7 mouse cellular contexts compared by ENCODE assay signal in genomic region chr1:155098486-155099279, GRCm38 (mm10). TPM values are rescaled to one million over a fixed set of nuclear protein-coding genes. Genes with fewer than 3 reads are reported as not detected.
A peak's percentile ranks its signal among the peaks of the same experiment; 100 is the strongest.
DNase-seq lines count a peak whose midpoint lies in the region; ATAC-seq lines count a peak whose summit lies in the region.

No protein-coding gene starts in this region.

- peak overlapping the region; percentile 89 for H3K27ac ChIP-seq in forebrain, embryonic 16.5 days (ENCODE audit: low read length)
- H3K27ac ChIP-seq in hindbrain, embryonic 13.5 days = peak overlapping the region; percentile 90
- H3K27ac ChIP-seq in midbrain, embryonic 10.5 days (replicated peaks) = peak overlapping the region; percentile 98

- peak overlapping the region; percentile 54 for H3K4me2 ChIP-seq in forebrain, embryonic 16.5 days (ENCODE audit: low read length)
- H3K4me2 ChIP-seq in hindbrain, embryonic 13.5 days = peak overlapping the region; percentile 85

- ATAC-seq in forebrain, embryonic 16.5 days = peak; percentile 37
- ATAC-seq in hindbrain, embryonic 13.5 days (ENCODE audit: low FRiP score) = peak; percentile 65

- peak overlapping the region; percentile 87 for H3K9ac ChIP-seq in forebrain, embryonic 16.5 days (replicated peaks; ENCODE audit: low read depth, low read length)
- peak overlapping the region; percentile 100 for H3K9ac ChIP-seq in hindbrain, embryonic 13.5 days

- peak overlapping the region; percentile 72 for H3K4me3 ChIP-seq in forebrain, embryonic 16.5 days (replicated peaks; ENCODE audit: low read length)
- peak overlapping the region; percentile 99 for H3K4me3 ChIP-seq in hindbrain, embryonic 13.5 days
- H3K4me3 ChIP-seq in midbrain, embryonic 10.5 days = peak overlapping the region; percentile 88

- intact Hi-C loops in left cerebral cortex, postnatal 36 days (cut with DNase I) = loop anchor here (2.0 to 5.0 kb wide), 4 partner anchors 48 to 119 kb away; partner anchors contain the start of gene Stx6

- peaks cover 26% of the 10 kb centered on the region for H3K4me1 ChIP-seq in forebrain, embryonic 16.5 days (replicated peaks; ENCODE audit: control insufficient read depth, insufficient read depth, low read length)
- H3K4me1 ChIP-seq in hindbrain, embryonic 13.5 days (replicated peaks) = peaks cover 29% of the 10 kb centered on the region
- H3K4me1 ChIP-seq in midbrain, embryonic 10.5 days = peaks cover 34% of the 10 kb centered on the region

- DNase-seq in R1 (ENCODE audit: low read depth, low spot score) = peak; percentile 32
- peak; percentile 27 for DNase-seq in c-Kit-positive CD71-positive TER-119-negative erythroid progenitor cells, embryonic 14.5 days (ENCODE audit: low read depth)
- DNase-seq in left cerebral cortex, postnatal 36 days (ENCODE audit: low spot score in 2 of 2) = peak; percentile 70 to 71
- DNase-seq in midbrain, embryonic 10.5 days (ENCODE audit: low spot score) = peak; percentile 71
- peak; percentile 61 to 72 for DNase-seq in spleen, adult 18-20 months

- no peaks in the 10 kb centered on the region for H3K27me3 ChIP-seq in forebrain, embryonic 16.5 days (replicated peaks; ENCODE audit: control insufficient read depth, insufficient read depth, low read length)
- no peaks in the 10 kb centered on the region for H3K27me3 ChIP-seq in hindbrain, embryonic 13.5 days
- peaks cover 16% of the 10 kb centered on the region for H3K27me3 ChIP-seq in midbrain, embryonic 10.5 days (ENCODE audit: low read depth, poor library complexity, severe bottlenecking)

- under 1% methylated on average over 91 of the region's 93 CpGs for WGBS in forebrain, embryonic 16.5 days
- under 1% methylated on average over 92 of the region's 93 CpGs for WGBS in hindbrain, embryonic 13.5 days
- WGBS in midbrain, embryonic 10.5 days = under 1% methylated on average over 88 of the region's 93 CpGs

- H3K36me3 ChIP-seq in forebrain, embryonic 16.5 days (ENCODE audit: control insufficient read depth, insufficient read depth) = no peaks in the 10 kb centered on the region
- H3K36me3 ChIP-seq in hindbrain, embryonic 13.5 days = no peaks in the 10 kb centered on the region
- peaks cover 9% of the 10 kb centered on the region for H3K36me3 ChIP-seq in midbrain, embryonic 10.5 days

- H3K9me3 ChIP-seq in forebrain, embryonic 16.5 days (ENCODE audit: control insufficient read depth, low read length) = no peaks in the 10 kb centered on the region
- H3K9me3 ChIP-seq in hindbrain, embryonic 13.5 days = no peaks in the 10 kb centered on the region
- no peaks in the 10 kb centered on the region for H3K9me3 ChIP-seq in midbrain, embryonic 10.5 days (replicated peaks)

RNA-seq across cellular contexts. Expression of gene Ier5, which starts 0.8 kb away (rescaled TPM):
- 9.3 and 12.6 TPM in 2 replicates for polyA plus RNA-seq in forebrain, embryonic 16.5 days (2015; fragmentation: Nextera tagmentation; extraction: Ambion mirVana)
- 5.5 and 8.8 TPM in 2 replicates for polyA plus RNA-seq in hindbrain, embryonic 13.5 days (2015; fragmentation: Nextera tagmentation; extraction: Ambion mirVana)
- 10 to 100 TPM; 49.2 to 64.5 TPM for total RNA-seq in left cerebral cortex, postnatal 36 days (2021)
- 4.0 and 4.3 TPM in 2 replicates for polyA plus RNA-seq in midbrain, embryonic 10.5 days (2016; fragmentation: Nextera tagmentation; extraction: Ambion mirVana)

RNA-seq across cellular contexts. Expression of gene Mr1, which starts 47.9 kb away (rescaled TPM):
- polyA plus RNA-seq in forebrain, embryonic 16.5 days (2015; fragmentation: Nextera tagmentation; extraction: Ambion mirVana) = 0.92 and 1.5 TPM in 2 replicates
- 1.3 and 2.1 TPM in 2 replicates for polyA plus RNA-seq in hindbrain, embryonic 13.5 days (2015; fragmentation: Nextera tagmentation; extraction: Ambion mirVana)
- 1 to 10 TPM; 1.8 to 2.4 TPM for total RNA-seq in left cerebral cortex, postnatal 36 days (2021)
- 0.37 and 0.48 TPM in 2 replicates for polyA plus RNA-seq in midbrain, embryonic 10.5 days (2016; fragmentation: Nextera tagmentation; extraction: Ambion mirVana)

RNA-seq across cellular contexts. Expression of gene Stx6, which starts 59.8 kb away (rescaled TPM):
- 121 and 125 TPM in 2 replicates for polyA plus RNA-seq in forebrain, embryonic 16.5 days (2015; fragmentation: Nextera tagmentation; extraction: Ambion mirVana)
- polyA plus RNA-seq in hindbrain, embryonic 13.5 days (2015; fragmentation: Nextera tagmentation; extraction: Ambion mirVana) = 121 TPM in 2 replicates
- total RNA-seq in left cerebral cortex, postnatal 36 days (2021) = 100 to 1,000 TPM; 113 to 118 TPM
- polyA plus RNA-seq in midbrain, embryonic 10.5 days (2016; fragmentation: Nextera tagmentation; extraction: Ambion mirVana) = 78.2 and 92.5 TPM in 2 replicates

Comparison
In these comparisons a context has a peak if more than half of its experiments do, and no peak if none do; other contexts are left out.
1. Peak in every context shown above with its lines: DNase-seq, ATAC-seq, H3K4me3 ChIP-seq and H3K27ac ChIP-seq.